Mouse (Mus musculus) left cerebral cortex, postnatal 10 days (tissue): Measurements from ENCODE around the gene Gm9495. TPM values are rescaled to one million over a fixed set of nuclear protein-coding genes. Genes with fewer than 3 reads are reported as not detected.
"Not testable (repeated sequence)": the region's sequence is repeated elsewhere in the genome, so short reads cannot be mapped to it uniquely, and the experiment has no call there.

Source experiments
- DNase-seq, 2 experiments: peaks; one replicate each; pipeline ENCODE4 v3.0.0; 2021 to 2022; ENCODE audit warnings: low spot score in 2 of 2, mixed read lengths in 1 of 2; ENCODE audit errors: extremely low spot score in 1 of 2
- intact Hi-C: fragments of 180-260 bp; cut with DNase I; formaldehyde crosslinking; loops from one replicate; pipeline ENCODE4 v1.15.1; 2025
- total RNA-seq, 2 experiments: library from RNA; stranded (reverse); gene quantifications; 2 replicates each; pipeline ENCODE4 v1.2.3; 2021

The Gm9495 gene
- total RNA-seq, result under 1 TPM; 0.13 to 0.22 TPM

DNA sequence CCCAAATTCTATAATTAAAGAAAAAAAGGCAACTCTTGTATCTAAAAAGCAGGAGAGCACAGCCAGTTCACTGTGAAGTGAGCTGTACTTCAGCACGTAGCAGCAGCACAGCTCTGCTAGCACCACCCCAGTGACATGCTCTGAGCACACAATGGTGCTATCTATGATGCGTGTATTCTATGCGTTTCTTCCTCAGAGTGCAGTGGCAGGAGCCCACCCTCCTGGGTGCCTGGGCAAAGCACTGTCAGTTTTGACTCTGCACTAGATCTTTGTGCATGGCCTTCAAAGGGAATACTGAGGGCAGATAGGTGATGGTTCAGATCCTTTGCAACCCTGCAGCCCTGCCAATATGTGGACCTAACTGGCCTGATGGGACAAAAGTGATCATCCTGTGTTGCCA is at the start of gene Gm9495:
Gene Gm9495, minus strand, starts transcription at position 101 of the 400 bp plus-strand sequence.
- intact Hi-C loops, DNase-seq: not testable (repeated sequence)

DNA sequence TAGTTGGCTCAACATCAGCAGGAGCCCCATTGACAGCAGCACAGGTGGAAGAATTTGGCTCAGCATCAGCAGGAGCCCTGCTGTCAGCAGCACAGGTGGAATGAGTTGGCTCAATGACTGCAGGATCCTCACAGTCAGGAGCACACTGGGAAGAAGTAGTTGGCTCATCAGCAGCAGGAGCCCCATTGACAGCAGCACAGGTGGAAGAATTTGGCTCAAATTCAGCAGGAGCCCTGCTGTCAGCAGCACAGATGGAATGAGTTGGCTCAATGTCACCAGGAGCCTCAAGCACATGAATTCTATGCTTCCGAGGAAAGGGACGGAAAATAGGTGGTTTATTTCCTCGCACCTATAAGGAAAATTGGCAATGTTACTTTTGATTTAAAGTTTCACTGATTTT is 21.6 kb upstream of the Gm9495 start:
- intact Hi-C loops, DNase-seq: not testable (repeated sequence)

DNA sequence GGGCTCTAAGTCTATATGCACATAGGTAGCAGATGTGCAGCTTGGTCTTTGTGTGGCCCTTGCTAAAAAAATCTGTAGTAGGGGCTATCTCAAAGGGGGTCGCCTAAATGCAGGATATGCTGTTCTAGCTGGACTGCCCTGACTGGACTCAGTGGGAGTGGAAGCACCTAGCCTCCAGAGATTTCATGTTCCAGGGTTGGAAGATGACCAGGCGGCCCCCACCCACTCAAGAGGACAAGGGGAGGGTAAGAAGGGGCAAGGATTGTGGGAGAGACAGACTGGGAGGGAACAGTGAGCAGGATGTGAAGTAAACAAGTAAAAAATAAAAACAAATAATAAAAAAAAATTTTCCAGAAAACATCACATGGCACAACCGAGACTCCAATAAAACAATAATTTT is 33.3 kb downstream of the Gm9495 start:
- DNase-seq, result peak in 1 of 2 experiments; percentile 55
- intact Hi-C loops, result not testable (repeated sequence)

DNA sequence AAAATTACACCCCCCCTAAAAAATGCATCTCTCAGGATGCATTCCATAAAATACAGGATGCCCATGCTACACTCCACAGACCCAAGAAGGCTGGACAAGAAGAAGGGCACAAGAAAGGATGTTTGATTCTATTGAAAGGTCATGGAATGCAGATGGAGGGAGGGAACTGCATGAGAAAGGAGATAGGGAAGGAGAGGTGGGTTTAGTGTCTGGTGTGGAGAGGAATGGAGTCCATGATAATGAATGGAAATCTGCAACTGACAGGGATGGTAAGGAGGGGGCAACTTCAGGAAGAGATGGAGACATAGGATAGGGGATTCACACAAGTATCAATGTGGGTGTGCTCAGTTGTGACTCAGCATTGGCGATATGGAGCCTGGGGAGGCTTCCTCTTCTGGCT is 39.0 kb downstream of the Gm9495 start:
- DNase-seq, result no peak
- intact Hi-C loops, result no loop called here

DNA sequence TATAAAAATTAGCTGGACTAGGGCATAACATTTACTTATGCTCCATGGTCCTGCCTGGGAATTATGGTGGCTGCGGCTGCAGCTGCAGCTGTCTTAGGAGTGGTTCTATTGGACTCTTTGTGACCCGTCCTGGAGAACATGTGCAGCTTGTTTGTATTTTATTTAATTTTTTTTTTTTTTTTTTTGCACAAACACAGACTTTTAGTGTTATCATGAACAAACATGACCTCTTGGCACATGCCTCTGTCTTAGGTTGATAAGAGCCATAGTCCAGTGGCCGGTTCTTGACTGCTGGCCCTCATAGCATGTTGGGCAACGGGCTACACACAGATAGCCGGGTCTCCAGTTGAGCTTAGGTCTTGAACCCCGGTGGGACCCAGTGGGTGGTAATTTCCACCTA is 48.6 kb downstream of the Gm9495 start:
- intact Hi-C loops, result no loop called here
- DNase-seq, result no peak

DNA sequence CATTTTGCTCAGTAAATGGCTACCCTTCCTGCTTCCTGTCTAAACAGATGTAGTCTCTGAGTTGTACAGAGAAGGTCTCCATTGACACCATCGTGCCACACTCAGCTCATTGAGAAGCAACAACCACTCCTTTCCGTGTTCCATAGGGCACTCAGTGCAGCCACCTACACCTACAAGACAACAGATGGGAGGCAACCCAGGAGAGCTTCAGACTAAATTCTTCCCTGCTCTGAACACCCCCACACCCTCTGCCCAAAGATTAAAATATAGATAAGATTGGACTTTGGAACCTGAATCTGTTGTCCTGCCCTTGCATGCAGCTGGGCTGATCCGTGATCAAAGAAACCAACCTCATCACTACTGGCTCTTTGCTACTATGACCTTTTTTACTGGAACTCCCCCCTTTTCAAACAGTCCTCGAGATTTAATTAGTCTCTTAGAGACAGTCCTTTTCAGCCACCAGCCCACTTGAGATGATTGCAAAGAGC is 53.4 kb downstream of the Gm9495 start:
- intact Hi-C loops, result no loop called here
- no peak for DNase-seq

DNA sequence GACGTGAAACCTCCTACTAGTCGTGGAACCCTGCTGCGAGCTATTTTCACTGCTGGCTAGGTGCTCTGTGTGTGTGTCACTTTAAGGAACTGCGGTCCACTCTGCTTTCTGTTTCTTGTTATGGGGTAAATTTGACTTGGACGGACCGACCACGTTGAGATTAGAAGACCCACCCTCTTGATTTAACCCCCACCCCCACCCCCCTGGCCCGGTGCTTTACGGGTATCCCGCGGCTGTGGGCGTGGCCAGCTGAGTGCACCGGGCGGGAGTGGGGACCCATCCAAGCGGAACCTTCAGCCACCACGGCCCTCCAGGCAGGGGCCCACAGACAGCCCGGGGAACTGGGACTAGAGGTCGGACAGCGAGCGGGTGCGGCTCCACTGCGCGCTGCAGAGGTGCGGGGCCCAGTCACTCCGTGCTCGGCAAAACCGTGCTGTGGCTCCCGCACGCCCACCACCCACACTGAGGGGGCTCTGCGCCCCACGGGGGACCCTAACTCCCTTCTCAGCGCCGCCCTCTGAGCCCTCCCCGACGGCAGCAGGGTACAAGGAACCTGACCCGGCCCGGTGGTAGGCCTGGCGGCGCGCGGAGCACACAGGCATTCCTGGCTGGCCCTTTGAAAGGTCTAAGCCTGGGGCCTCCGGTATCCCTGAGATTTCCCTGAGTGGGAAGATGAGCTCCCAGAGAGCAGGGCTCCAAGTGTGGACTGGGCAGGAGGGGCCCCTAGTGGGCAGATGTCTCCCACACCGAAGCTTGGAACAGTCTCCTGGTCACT is 54.0 kb downstream of the Gm9495 start:
- peak; percentile 3 to 77 for DNase-seq
- intact Hi-C loops, result no loop called here

DNA sequence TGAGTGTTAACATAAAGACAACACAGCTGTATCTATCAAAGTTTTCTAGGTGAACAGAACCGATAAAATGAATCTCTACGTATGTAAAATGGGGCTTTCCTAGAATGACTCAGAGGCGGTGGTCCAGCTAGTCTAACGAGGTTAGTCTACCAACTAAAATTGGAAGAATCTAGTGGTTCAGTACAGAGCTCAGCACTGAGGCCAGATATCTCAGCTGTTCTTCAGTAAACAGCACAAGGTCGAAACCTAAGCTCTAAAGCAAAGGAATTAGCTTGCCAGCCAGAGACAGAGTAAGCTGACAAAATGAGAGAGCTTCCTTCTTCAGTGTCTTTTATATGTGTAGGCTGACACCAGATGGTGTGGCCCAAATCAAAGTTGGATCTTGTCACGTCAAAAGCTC is 57.2 kb downstream of the Gm9495 start:
- intact Hi-C loops, result no loop called here
- DNase-seq, result no peak

DNA sequence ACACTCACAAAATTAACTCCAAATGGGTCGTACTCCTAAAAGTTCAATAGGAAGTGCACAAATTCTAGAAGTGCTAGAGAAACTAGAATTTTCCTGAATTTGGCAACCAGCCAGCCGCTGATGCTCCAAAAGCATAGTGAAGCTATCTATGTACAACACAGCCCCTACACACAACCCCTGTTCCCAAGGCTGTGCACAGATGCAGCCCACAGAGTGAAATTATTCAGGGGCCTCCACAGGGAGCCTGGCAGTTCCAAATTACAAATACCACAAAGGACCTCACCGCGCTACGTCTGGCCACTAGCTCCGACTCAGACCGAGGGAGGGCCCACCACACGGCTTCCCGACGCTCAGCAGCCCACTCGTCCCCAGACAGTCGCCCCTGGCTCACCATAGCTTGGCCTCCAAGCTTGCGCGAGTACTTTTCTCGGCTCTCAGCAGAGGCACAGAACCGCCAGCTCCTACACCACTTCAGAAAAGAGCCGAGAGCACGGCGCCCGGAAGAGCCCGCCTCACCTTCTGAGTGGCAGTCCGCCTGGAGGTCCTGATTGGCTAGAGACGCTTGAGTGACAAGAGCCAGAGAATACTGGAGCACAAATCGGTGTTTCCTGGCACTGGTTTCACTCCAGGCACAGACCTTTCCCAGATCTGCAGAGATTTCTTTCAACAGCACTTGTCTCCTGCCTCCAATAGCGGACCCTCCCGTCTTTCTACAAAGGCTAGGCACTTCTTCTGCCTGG is 58.1 kb downstream of the Gm9495 start:
- DNase-seq, result peak; percentile 91 to 93
- intact Hi-C loops, result no loop called here

DNA sequence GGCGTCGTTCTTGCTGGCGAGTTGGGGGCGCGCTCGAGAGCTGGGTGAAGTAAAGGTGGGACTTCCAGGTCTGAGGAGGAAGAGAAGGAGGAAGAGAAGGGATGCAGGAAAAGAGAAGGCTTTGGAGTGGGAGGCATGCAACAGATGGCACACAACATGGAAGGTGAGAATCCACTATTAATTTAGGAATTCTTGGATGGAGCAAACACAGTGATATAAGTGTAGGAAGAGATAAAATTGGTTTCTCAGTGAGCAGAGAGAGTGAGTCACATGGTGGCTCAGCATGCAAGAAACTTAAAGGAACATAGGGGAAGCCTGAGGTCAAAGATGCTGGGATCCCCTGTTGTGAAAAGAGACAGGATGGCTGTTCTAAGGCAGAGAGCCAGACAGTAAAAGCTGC is 69.0 kb downstream of the Gm9495 start:
- no peak for DNase-seq
- intact Hi-C loops, result no loop called here

Other genes starting within 250 kb of the Gm9495 start
- gene Zfp930, start 244.5 kb downstream of the Gm9495 start, total RNA-seq, result 10 to 100 TPM in 1 of 2 experiments, 1 to 10 TPM in 1; 9.8 to 10.9 TPM
- 10 to 100 TPM; 21.9 to 22.4 TPM for gene D130040H23Rik, start 182.5 kb downstream of the Gm9495 start, total RNA-seq
- not detected for gene Gm7697, start 69.4 kb upstream of the Gm9495 start, total RNA-seq
- gene Zfp868, start 172.0 kb upstream of the Gm9495 start, total RNA-seq, result 10 to 100 TPM; 17.3 to 18.6 TPM
- 1 to 10 TPM; 3.1 to 3.5 TPM for gene Zfp964, start 200.9 kb upstream of the Gm9495 start, total RNA-seq